Mouse (Mus musculus) 3T3-L1 (cell line): ENCODE results near the gene Hrh1.
"Not testable (repeated sequence)": the region's sequence is repeated elsewhere in the genome, so short reads cannot be mapped to it uniquely, and the experiment has no call there.

Source experiments
- DNase-seq: peaks from one replicate; pipeline ENCODE4 v3.0.0-alpha.2; 2015; ENCODE audit warnings: low read depth, low spot score

Hrh1 gene

DNA sequence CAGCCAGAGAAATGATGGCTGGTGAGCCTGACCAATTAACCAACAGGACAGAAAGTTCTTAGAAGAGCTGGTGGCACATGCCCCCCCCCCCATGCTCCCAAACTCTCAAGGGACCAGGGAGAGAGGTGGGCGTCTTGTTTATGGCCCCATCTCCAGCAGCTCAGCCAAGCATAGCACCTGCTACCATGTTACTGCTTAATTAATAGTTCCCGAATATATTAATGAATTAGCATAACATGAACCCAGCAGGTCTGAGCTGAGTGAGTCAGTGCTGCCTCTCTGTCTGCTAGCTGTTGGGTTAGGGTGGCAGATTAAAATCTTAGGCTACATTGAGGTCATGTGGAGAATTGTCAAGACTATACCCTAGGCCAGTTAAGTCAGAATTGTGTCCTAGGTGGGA is 62.2 kb downstream of the Hrh1 start:
- no peak for DNase-seq

DNA sequence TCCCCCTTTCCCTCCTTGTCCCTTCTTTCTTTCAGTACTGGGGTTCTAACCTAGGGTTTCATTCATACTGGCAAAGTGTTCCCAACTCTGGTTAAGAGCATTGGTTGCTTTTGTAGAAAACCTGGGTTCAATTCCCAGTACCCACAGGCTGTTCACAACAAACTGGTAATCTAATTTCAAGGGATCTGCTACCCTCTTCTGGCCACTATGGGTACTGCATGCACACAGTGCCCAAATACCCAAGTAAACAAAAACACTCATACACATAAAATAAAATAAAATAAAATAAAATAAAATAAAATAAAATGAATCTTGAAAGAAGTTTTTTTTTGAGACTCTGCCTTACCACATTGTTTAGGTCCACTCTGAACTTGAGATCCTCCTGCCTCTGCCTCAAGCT is 63.8 kb downstream of the Hrh1 start:
- DNase-seq = peak; percentile 59

DNA sequence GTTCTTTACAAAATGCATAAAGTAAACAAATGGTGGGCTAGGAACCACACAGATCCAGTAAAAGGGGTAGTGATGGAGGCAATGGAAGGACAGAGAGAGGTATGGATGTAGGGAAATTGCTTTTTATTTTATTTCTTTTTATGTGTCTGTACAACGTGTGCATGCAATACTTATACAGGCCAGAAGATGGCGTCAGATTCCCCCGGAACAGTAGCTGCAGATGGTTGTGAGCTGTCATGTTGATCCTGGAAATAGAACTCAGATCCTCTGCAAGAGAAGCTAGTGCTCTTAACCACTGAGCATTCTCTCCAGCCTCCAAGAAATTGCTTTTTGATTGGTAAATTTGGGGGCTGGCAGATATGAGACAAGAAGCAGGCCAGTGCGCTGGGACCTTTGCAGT is 65.0 kb downstream of the Hrh1 start:
- DNase-seq = peak; percentile 47

DNA sequence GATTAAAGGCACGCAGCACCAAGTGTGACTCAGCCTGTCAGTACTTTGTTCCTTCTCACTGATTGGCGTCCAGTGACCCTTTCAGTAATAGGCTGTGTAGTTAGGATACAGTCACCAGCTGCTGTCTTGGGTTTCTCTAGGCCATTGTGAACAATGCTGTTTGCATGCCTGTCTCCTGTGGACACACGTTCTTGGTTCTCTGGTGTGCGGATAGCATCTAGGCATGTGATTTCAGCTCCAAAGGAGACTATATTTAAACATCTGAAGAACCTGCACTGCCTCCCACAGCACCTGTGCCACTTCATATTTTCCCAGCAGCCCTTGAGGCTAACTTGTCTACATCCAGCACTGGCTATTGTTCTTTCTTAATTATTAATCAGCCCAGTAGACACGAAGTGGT is 75.8 kb downstream of the Hrh1 start:
- DNase-seq = no peak

DNA sequence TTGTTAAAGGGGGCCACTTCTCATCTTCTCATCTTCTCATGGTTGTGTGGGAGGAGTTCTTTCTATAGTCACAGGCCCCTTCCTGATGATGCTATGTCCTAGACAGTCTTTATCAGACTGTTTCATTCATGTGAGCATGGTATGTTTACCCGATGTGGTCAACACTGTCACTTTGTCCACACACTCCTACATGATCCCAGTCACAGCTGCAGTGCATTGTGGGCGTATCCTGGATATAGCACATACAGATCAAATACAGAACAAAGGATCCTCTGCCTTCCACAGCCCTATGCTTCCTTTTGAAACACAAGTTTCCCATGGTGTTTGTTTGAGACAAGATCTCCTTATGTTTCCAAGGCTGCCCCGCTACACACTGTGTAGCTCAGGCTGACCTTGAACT is 76.3 kb downstream of the Hrh1 start:
- no peak for DNase-seq

DNA sequence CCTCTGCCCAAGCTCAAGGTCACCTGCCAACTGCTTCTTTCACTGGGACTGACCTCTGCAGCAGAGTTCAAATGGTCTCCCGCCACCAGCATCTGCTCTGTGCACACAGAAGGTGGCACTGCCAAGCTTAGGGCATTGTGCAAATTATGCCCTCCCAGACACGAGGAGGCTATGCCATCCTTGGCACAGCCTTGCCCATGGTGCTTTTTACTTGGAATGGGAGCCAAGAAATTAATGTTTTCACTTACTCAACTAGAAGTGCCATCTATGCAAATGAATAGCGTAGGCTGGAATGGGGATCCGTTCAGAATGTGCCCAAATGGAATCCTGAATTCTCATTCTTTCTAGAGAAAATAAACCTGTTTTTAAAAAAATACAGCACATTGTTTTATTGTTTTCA is 77.2 kb downstream of the Hrh1 start:
- DNase-seq = no peak

DNA sequence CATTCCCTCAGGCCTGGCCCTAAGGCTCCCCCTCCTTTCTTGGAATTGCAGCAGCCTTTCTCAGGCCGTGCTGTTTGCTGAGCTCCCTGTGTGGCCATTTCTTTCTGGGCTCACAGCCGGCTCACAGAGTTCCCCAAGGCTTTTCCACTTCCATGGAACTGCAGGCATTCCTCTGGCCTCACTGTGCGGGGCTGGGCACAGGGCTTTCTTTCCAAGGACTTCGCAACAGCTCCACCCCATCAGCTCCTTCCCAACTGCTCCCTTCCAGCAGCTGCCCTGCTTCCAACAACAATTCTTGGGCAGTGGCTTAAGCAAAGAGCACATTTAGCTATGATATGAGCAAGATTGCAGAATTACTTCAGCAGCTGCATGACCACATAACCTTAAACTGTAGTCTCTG is 81.0 kb downstream of the Hrh1 start:
- no peak for DNase-seq

DNA sequence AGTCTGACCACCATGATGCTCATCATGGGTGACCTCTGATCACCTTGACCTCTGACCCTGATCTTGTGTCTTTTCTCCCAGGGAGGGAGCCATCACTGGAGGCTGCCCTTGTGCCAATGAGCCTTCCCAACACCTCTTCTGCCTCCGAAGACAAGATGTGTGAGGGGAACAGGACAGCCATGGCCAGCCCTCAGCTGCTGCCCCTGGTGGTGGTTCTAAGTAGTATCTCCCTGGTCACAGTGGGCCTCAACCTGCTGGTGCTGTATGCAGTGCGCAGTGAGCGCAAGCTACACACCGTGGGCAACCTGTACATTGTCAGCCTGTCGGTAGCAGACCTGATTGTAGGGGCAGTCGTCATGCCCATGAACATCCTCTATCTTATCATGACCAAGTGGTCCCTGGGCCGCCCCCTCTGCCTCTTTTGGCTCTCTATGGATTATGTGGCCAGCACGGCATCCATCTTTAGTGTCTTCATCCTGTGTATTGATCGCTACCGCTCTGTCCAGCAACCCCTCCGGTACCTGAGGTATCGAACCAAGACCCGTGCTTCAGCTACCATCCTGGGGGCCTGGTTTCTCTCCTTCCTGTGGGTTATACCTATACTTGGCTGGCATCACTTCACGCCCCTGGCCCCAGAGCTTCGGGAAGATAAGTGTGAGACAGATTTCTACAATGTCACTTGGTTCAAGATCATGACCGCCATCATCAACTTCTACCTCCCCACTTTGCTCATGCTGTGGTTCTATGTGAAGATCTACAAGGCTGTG is 82.1 kb downstream of the Hrh1 start:
- no peak for DNase-seq

DNA sequence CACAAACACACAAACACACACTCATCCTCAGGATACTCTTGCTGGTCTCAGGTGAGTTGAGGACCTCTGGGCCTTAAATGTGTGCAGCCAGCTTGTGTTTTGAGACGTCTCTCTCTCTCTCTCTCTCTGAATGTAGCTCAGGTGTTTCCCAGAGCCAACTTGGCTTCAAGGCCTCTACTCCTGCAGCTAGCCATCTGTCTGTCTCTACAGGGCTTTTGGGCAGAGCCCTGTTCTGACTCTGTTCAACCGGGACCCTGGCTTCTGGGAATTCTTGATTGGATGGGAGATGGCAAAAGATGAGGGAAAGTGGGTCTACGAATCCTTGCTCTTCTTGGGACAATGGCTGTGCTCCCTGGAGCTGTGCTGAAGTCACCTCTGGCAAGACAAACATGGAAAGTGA is 91.6 kb downstream of the Hrh1 start:
- no peak for DNase-seq

DNA sequence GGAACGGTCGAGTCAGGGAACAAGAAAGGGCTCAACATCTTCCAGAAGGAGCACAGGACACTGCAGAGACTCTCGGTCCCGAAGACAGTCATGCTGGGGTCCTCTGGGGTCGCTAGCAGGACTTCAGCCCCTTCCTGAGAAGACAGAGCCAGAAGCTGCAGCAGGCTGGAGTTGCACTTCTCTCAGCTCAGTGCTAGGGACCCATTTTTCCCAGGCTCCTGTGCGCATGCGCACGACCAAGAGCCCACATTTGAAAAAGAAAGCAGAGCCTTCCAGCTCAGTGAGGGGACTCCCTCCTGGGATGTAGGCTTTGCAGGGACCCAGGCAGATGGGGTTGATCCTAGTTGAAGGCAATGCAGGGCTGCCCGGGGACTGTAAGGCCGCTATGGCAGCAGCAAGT is 94.9 kb downstream of the Hrh1 start:
- DNase-seq = not testable (repeated sequence)

DNA sequence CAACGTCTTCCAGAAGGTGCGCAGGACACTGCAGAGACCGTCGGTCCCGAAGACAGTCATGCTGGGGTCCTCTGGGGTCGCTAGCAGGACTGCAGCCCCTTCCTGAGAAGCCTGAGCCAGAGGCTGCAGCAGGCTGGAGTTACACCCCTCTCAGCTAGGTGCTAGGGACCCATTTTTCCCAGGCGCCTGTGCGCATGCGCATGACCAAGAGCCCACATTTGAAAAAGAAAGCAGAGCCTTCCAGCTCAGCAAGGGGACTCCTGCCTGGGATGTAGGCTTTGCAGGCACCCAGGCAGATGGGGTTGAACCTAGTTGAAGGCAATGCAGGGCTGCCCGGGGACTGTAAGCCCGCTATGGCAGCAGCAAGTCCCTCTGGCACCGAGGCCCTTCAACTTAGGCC is 97.3 kb downstream of the Hrh1 start:
- peak; percentile 14 for DNase-seq

DNA sequence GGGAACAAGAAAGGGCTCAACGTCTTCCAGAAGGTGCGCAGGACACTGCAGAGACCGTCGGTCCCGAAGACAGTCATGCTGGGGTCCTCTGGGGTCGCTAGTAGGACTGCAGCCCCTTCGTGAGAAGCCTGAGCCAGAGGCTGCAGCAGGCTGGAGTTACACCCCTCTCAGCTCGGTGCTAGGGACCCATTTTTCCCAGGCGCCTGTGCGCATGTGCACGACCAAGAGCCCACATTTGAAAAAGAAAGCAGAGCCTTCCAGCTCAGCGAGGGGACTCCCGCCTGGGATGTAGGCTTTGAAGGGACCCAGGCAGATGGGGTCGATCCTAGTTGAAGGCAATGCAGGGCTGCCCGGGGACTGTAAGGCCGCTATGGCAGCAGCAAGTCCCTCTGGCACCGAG is 116.3 kb downstream of the Hrh1 start:
- DNase-seq = not testable (repeated sequence)

DNA sequence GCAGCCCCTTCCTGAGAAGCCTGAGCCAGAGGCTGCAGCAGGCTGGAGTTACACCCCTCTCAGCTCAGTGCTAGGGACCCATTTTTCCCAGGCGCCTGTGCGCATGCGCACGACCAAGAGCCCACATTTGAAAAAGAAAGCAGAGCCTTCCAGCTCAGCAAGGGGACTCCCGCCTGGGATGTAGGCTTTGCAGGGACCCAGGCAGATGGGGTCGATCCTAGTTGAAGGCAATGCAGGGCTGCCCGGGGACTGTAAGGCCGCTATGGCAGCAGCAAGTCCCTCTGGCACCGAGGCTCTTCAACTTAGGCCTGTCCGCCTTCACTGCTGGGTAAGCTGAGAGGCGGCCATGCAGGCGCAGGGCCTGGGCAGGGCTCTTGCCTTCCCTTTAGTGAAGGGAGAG is 131.0 kb downstream of the Hrh1 start:
- DNase-seq = not testable (repeated sequence)
